ENCODE assay signal across 26 mouse cellular contexts in genomic region chr11:17135638-17136037, GRCm38 (mm10). TPM values are rescaled to one million over a fixed set of nuclear protein-coding genes. Genes with fewer than 3 reads are reported as not detected.
DNase-seq lines count a peak whose midpoint lies in the region; ATAC-seq and TF ChIP-seq lines count a peak whose summit lies in the region.
"Had no signal": no experiment of that assay in that cellular context is flagged by ENCODE, and none has a peak within 500 bp of the region (broad histone marks: within the 10 kb centered on the region; RNA-seq: fewer than 3 reads in every experiment).

No protein-coding gene starts in this region.

- no peak overlapping the region for H3K4me3 ChIP-seq in embryonic facial prominence, embryonic 14.5 days (ENCODE audit: low read depth, low read length)
- no peak overlapping the region for H3K4me3 ChIP-seq in embryonic facial prominence, embryonic 10.5 days
- no peak overlapping the region for H3K4me3 ChIP-seq in forebrain, embryonic 14.5 days (ENCODE audit: low read depth, low read length)
- no peak overlapping the region for H3K4me3 ChIP-seq in forebrain, postnatal 0 days (ENCODE audit: low read depth, low read length)
- no peak overlapping the region for H3K4me3 ChIP-seq in midbrain, embryonic 14.5 days (replicated peaks; ENCODE audit: low read depth, low read length)
- no peak overlapping the region for H3K4me3 ChIP-seq in midbrain, postnatal 0 days (ENCODE audit: low read depth, low read length)
- H3K4me3 ChIP-seq in thymus, adult 2 months (ENCODE audit: control insufficient read depth, insufficient read depth, low read length) = no peak overlapping the region
- H3K4me3 ChIP-seq in cerebellum, adult 2 months (replicated peaks; ENCODE audit: insufficient read depth, low read depth, low read length) = no peak overlapping the region
- H3K4me3 ChIP-seq: erythroblast, embryonic 14.5 days; heart, embryonic 12.5 days; heart, embryonic 15.5 days; hindbrain, embryonic 10.5 days; hindbrain, embryonic 13.5 days; intestine, embryonic 15.5 days had no signal

- TF ChIP-seq CTCF in forebrain, postnatal 0 days (IDR thresholded peaks at IDR 0.05; ENCODE audit: low read depth) = no peak
- TF ChIP-seq CTCF in midbrain, postnatal 0 days (IDR thresholded peaks at IDR 0.05) = no peak
- no peak for TF ChIP-seq CTCF in thymus, adult 2 months (IDR thresholded peaks at IDR 0.05; ENCODE audit: borderline replicate concordance, control insufficient read depth, extremely low read depth, insufficient read depth, low read length, poor library complexity)
- no peak for TF ChIP-seq CTCF in cerebellum, adult 2 months (IDR thresholded peaks at IDR 0.05; ENCODE audit: borderline replicate concordance, insufficient read depth, low read depth, low read length)

- peak; percentile 50 for DNase-seq in embryonic facial prominence, embryonic 14.5 days (ENCODE audit: low spot score)
- no peak for DNase-seq in embryonic facial prominence, embryonic 10.5 days (ENCODE audit: low spot score)
- peak; percentile 6 for DNase-seq in forebrain, embryonic 14.5 days (ENCODE audit: low spot score)
- no peak for DNase-seq in forebrain, postnatal 0 days
- DNase-seq in midbrain, embryonic 14.5 days = peak; percentile 2
- DNase-seq in midbrain, postnatal 0 days (ENCODE audit: low spot score) = no peak
- no peak for DNase-seq in thymus, adult 2 months
- no peak for DNase-seq in cerebellum, adult 2 months
- DNase-seq: adrenal gland, postnatal 10 days; adrenal gland, postnatal 36 days; cerebellum, adult 11 months; cerebellum, adult 8-10 months; cerebellum, postnatal 10 days; cerebellum, postnatal 36 days; embryo, embryonic 11 days; gastrocnemius, postnatal 25 days; heart, adult 18-20 months; heart, postnatal 10 days; heart, postnatal 36 days had no signal

- TF ChIP-seq POLR2A in thymus, adult 2 months (IDR thresholded peaks at IDR 0.05; ENCODE audit: control insufficient read depth, extremely low read depth, insufficient read depth, low read length, poor library complexity) = no peak
- no peak for TF ChIP-seq POLR2A in cerebellum, adult 2 months (IDR thresholded peaks at IDR 0.05; ENCODE audit: borderline replicate concordance, insufficient read depth, low read length)

- H3K27ac ChIP-seq in embryonic facial prominence, embryonic 14.5 days (replicated peaks; ENCODE audit: low read depth, low read length) = no peak overlapping the region
- H3K27ac ChIP-seq in embryonic facial prominence, embryonic 10.5 days (replicated peaks) = no peak overlapping the region
- H3K27ac ChIP-seq in forebrain, embryonic 14.5 days (ENCODE audit: low read depth, low read length) = no peak overlapping the region
- no peak overlapping the region for H3K27ac ChIP-seq in forebrain, postnatal 0 days (ENCODE audit: low read depth, low read length)
- no peak overlapping the region for H3K27ac ChIP-seq in midbrain, embryonic 14.5 days (replicated peaks; ENCODE audit: low read depth, low read length)
- H3K27ac ChIP-seq in midbrain, postnatal 0 days (ENCODE audit: low read depth, low read length) = no peak overlapping the region
- no peak overlapping the region for H3K27ac ChIP-seq in thymus, adult 2 months (ENCODE audit: control insufficient read depth, insufficient read depth, low read length)
- no peak overlapping the region for H3K27ac ChIP-seq in cerebellum, adult 2 months (ENCODE audit: insufficient read depth, low read length)
- H3K27ac ChIP-seq: heart, embryonic 15.5 days; hindbrain, embryonic 10.5 days; hindbrain, embryonic 13.5 days; intestine, embryonic 15.5 days had no signal

- H3K36me3 ChIP-seq in embryonic facial prominence, embryonic 14.5 days (ENCODE audit: control insufficient read depth, insufficient read depth, low read length) = no peaks in the 10 kb centered on the region
- no peaks in the 10 kb centered on the region for H3K36me3 ChIP-seq in embryonic facial prominence, embryonic 10.5 days (replicated peaks)
- H3K36me3 ChIP-seq in forebrain, embryonic 14.5 days (ENCODE audit: control insufficient read depth, insufficient read depth, low read length) = no peaks in the 10 kb centered on the region
- no peaks in the 10 kb centered on the region for H3K36me3 ChIP-seq in forebrain, postnatal 0 days (ENCODE audit: insufficient read depth)
- H3K36me3 ChIP-seq in midbrain, embryonic 14.5 days (ENCODE audit: control insufficient read depth, insufficient read depth, low read length) = no peaks in the 10 kb centered on the region
- H3K36me3 ChIP-seq in midbrain, postnatal 0 days (ENCODE audit: insufficient read depth, low read length) = no peaks in the 10 kb centered on the region
- no peaks in the 10 kb centered on the region for H3K36me3 ChIP-seq in thymus, adult 2 months (ENCODE audit: control insufficient read depth, insufficient read depth, low read length)
- H3K36me3 ChIP-seq: heart, embryonic 12.5 days; heart, embryonic 15.5 days; hindbrain, embryonic 10.5 days; hindbrain, embryonic 13.5 days; intestine, embryonic 15.5 days had no signal

- 31% methylated on average over 6 of the region's 6 CpGs for WGBS in embryonic facial prominence, embryonic 14.5 days
- 22% methylated on average over 6 of the region's 6 CpGs for WGBS in embryonic facial prominence, embryonic 10.5 days
- 3% methylated on average over 6 of the region's 6 CpGs for WGBS in forebrain, embryonic 14.5 days
- 5% methylated on average over 6 of the region's 6 CpGs for WGBS in forebrain, postnatal 0 days
- 5% methylated on average over 6 of the region's 6 CpGs for WGBS in midbrain, embryonic 14.5 days
- 6% methylated on average over 6 of the region's 6 CpGs for WGBS in midbrain, postnatal 0 days
- 87% methylated on average over 6 of the region's 6 CpGs for WGBS in thymus, adult 2 months
- WGBS in cerebellum, adult 2 months = 16% methylated on average over 6 of the region's 6 CpGs

- H3K9me3 ChIP-seq in embryonic facial prominence, embryonic 14.5 days (ENCODE audit: control insufficient read depth, low read length) = no peaks in the 10 kb centered on the region
- no peaks in the 10 kb centered on the region for H3K9me3 ChIP-seq in embryonic facial prominence, embryonic 10.5 days
- no peaks in the 10 kb centered on the region for H3K9me3 ChIP-seq in forebrain, embryonic 14.5 days (replicated peaks; ENCODE audit: control insufficient read depth, low read length)
- H3K9me3 ChIP-seq in forebrain, postnatal 0 days (ENCODE audit: low read length) = no peaks in the 10 kb centered on the region
- H3K9me3 ChIP-seq in midbrain, embryonic 14.5 days (ENCODE audit: control insufficient read depth, low read length) = no peaks in the 10 kb centered on the region
- no peaks in the 10 kb centered on the region for H3K9me3 ChIP-seq in midbrain, postnatal 0 days (ENCODE audit: low read length)
- H3K9me3 ChIP-seq: heart, embryonic 12.5 days; heart, embryonic 15.5 days; hindbrain, embryonic 10.5 days; hindbrain, embryonic 13.5 days; intestine, embryonic 15.5 days had no signal

- peak; percentile 83; the same call in 1 of the 2 replicates for ATAC-seq in embryonic facial prominence, embryonic 14.5 days (ENCODE audit: low read depth)
- no peak for ATAC-seq in forebrain, embryonic 14.5 days
- ATAC-seq in forebrain, postnatal 0 days = no peak
- no peak for ATAC-seq in midbrain, embryonic 14.5 days (ENCODE audit: low FRiP score, low TSS enrichment)
- ATAC-seq in midbrain, postnatal 0 days (ENCODE audit: low FRiP score) = no peak
- ATAC-seq: hindbrain, embryonic 16.5 days; intestine, embryonic 15.5 days had no signal

- no peaks in the 10 kb centered on the region for H3K4me1 ChIP-seq in embryonic facial prominence, embryonic 14.5 days (ENCODE audit: control insufficient read depth, insufficient read depth, low read length)
- no peaks in the 10 kb centered on the region for H3K4me1 ChIP-seq in embryonic facial prominence, embryonic 10.5 days
- H3K4me1 ChIP-seq in forebrain, embryonic 14.5 days (ENCODE audit: control insufficient read depth, insufficient read depth, low read length) = peaks cover 3% of the 10 kb centered on the region; the same call in 1 of the 2 replicates
- no peaks in the 10 kb centered on the region for H3K4me1 ChIP-seq in forebrain, postnatal 0 days (ENCODE audit: insufficient read depth)
- no peaks in the 10 kb centered on the region for H3K4me1 ChIP-seq in midbrain, embryonic 14.5 days (ENCODE audit: control insufficient read depth, insufficient read depth, low read length)
- H3K4me1 ChIP-seq in midbrain, postnatal 0 days (ENCODE audit: insufficient read depth, low read length) = no peaks in the 10 kb centered on the region
- H3K4me1 ChIP-seq in thymus, adult 2 months (replicated peaks; ENCODE audit: control insufficient read depth, insufficient read depth, low read length) = no peaks in the 10 kb centered on the region
- H3K4me1 ChIP-seq in cerebellum, adult 2 months (ENCODE audit: control insufficient read depth, insufficient read depth, low read length) = no peaks in the 10 kb centered on the region
- H3K4me1 ChIP-seq: heart, embryonic 12.5 days; heart, embryonic 15.5 days; hindbrain, embryonic 10.5 days; hindbrain, embryonic 13.5 days; intestine, embryonic 15.5 days had no signal

- no peaks in the 10 kb centered on the region for H3K27me3 ChIP-seq in embryonic facial prominence, embryonic 14.5 days (replicated peaks; ENCODE audit: control insufficient read depth, insufficient read depth, low read length)
- H3K27me3 ChIP-seq in embryonic facial prominence, embryonic 10.5 days (replicated peaks; ENCODE audit: low read depth, poor library complexity, severe bottlenecking) = no peaks in the 10 kb centered on the region
- no peaks in the 10 kb centered on the region for H3K27me3 ChIP-seq in forebrain, embryonic 14.5 days (replicated peaks; ENCODE audit: control insufficient read depth, insufficient read depth, low read length)
- no peaks in the 10 kb centered on the region for H3K27me3 ChIP-seq in forebrain, postnatal 0 days (ENCODE audit: insufficient read depth, low read length)
- no peaks in the 10 kb centered on the region for H3K27me3 ChIP-seq in midbrain, embryonic 14.5 days (ENCODE audit: control insufficient read depth, insufficient read depth, low read length)
- no peaks in the 10 kb centered on the region for H3K27me3 ChIP-seq in midbrain, postnatal 0 days (ENCODE audit: insufficient read depth, low read length)
- no peaks in the 10 kb centered on the region for H3K27me3 ChIP-seq in thymus, adult 2 months (ENCODE audit: control insufficient read depth, insufficient read depth, low read length)
- no peaks in the 10 kb centered on the region for H3K27me3 ChIP-seq in cerebellum, adult 2 months (ENCODE audit: control insufficient read depth, insufficient read depth, low read length)
- H3K27me3 ChIP-seq: heart, embryonic 12.5 days; heart, embryonic 15.5 days; hindbrain, embryonic 13.5 days; intestine, embryonic 15.5 days had no signal

- no peak overlapping the region for H3K9ac ChIP-seq in embryonic facial prominence, embryonic 14.5 days (ENCODE audit: low read depth, low read length)
- H3K9ac ChIP-seq in forebrain, embryonic 14.5 days (ENCODE audit: low read length) = no peak overlapping the region
- no peak overlapping the region for H3K9ac ChIP-seq in forebrain, postnatal 0 days
- H3K9ac ChIP-seq in midbrain, embryonic 14.5 days (replicated peaks; ENCODE audit: low read length) = no peak overlapping the region
- H3K9ac ChIP-seq in midbrain, postnatal 0 days (replicated peaks; ENCODE audit: low read length, poor library complexity, severe bottlenecking) = no peak overlapping the region
- H3K9ac ChIP-seq: heart, embryonic 12.5 days; heart, embryonic 15.5 days; hindbrain, embryonic 13.5 days; intestine, embryonic 15.5 days had no signal

- H3K4me2 ChIP-seq in embryonic facial prominence, embryonic 14.5 days (ENCODE audit: low read depth, low read length) = no peak overlapping the region
- no peak overlapping the region for H3K4me2 ChIP-seq in forebrain, embryonic 14.5 days (ENCODE audit: low read length)
- H3K4me2 ChIP-seq in forebrain, postnatal 0 days (ENCODE audit: low read depth) = no peak overlapping the region
- H3K4me2 ChIP-seq in midbrain, embryonic 14.5 days (ENCODE audit: low read length) = no peak overlapping the region
- H3K4me2 ChIP-seq in midbrain, postnatal 0 days (ENCODE audit: low read depth, low read length, poor library complexity, severe bottlenecking) = no peak overlapping the region
- H3K4me2 ChIP-seq: heart, embryonic 12.5 days; heart, embryonic 15.5 days; hindbrain, embryonic 13.5 days; intestine, embryonic 15.5 days had no signal

RNA-seq across cellular contexts. Expression of gene Ppp3r1, which starts 23.4 kb away (rescaled TPM):
- 97.7 and 104 TPM in 2 replicates for polyA plus RNA-seq in embryonic facial prominence, embryonic 14.5 days (2014; fragmentation: Nextera tagmentation; extraction: Ambion mirVana)
- polyA plus RNA-seq in embryonic facial prominence, embryonic 10.5 days (2016; fragmentation: Nextera tagmentation; extraction: Ambion mirVana) = 75.6 and 77.3 TPM in 2 replicates
- 126 and 153 TPM in 2 replicates for polyA plus RNA-seq in forebrain, embryonic 14.5 days (2014; fragmentation: Nextera tagmentation; extraction: Ambion mirVana)
- total RNA-seq in forebrain, postnatal 0 days (2014; rRNA removed) = 92.4 and 114 TPM in 2 replicates
- polyA plus RNA-seq in forebrain, postnatal 0 days (2015; fragmentation: Nextera tagmentation; extraction: Ambion mirVana) = 186 and 224 TPM in 2 replicates
- 141 and 200 TPM in 2 replicates for polyA plus RNA-seq in midbrain, embryonic 14.5 days (2014; fragmentation: Nextera tagmentation; extraction: Ambion mirVana)
- total RNA-seq in midbrain, postnatal 0 days (2014; rRNA removed) = 125 and 136 TPM in 2 replicates
- 253 and 268 TPM in 2 replicates for polyA plus RNA-seq in midbrain, postnatal 0 days (2015; fragmentation: Nextera tagmentation; extraction: Ambion mirVana)
- polyA plus RNA-seq in thymus, adult 2 months (2012; rRNA removed) = 42.5 and 77.9 TPM in 2 replicates
- polyA plus RNA-seq in cerebellum, adult 2 months (2012; rRNA removed) = 236 and 240 TPM in 2 replicates

RNA-seq across cellular contexts. Expression of gene Wdr92, which starts 46.3 kb away (rescaled TPM):
- polyA plus RNA-seq in embryonic facial prominence, embryonic 14.5 days (2014; fragmentation: Nextera tagmentation; extraction: Ambion mirVana) = 23.6 and 24.3 TPM in 2 replicates
- 29.5 and 30.1 TPM in 2 replicates for polyA plus RNA-seq in embryonic facial prominence, embryonic 10.5 days (2016; fragmentation: Nextera tagmentation; extraction: Ambion mirVana)
- 22.3 and 25.1 TPM in 2 replicates for polyA plus RNA-seq in forebrain, embryonic 14.5 days (2014; fragmentation: Nextera tagmentation; extraction: Ambion mirVana)
- total RNA-seq in forebrain, postnatal 0 days (2014; rRNA removed) = 11.6 and 13.0 TPM in 2 replicates
- polyA plus RNA-seq in forebrain, postnatal 0 days (2015; fragmentation: Nextera tagmentation; extraction: Ambion mirVana) = 9.8 and 11.9 TPM in 2 replicates
- 17.5 and 22.0 TPM in 2 replicates for polyA plus RNA-seq in midbrain, embryonic 14.5 days (2014; fragmentation: Nextera tagmentation; extraction: Ambion mirVana)
- total RNA-seq in midbrain, postnatal 0 days (2014; rRNA removed) = 10.5 and 14.8 TPM in 2 replicates
- 13.1 and 13.4 TPM in 2 replicates for polyA plus RNA-seq in midbrain, postnatal 0 days (2015; fragmentation: Nextera tagmentation; extraction: Ambion mirVana)
- polyA plus RNA-seq in thymus, adult 2 months (2012; rRNA removed) = 13.9 and 15.5 TPM in 2 replicates
- polyA plus RNA-seq in cerebellum, adult 2 months (2012; rRNA removed) = 8.5 and 9.8 TPM in 2 replicates
- polyA plus RNA-seq: erythroblast, embryonic 14.5 days had no signal

Comparison
In these comparisons a context has a peak if more than half of its experiments do, and no peak if none do; other contexts are left out.
1. DNase-seq: peak in embryonic facial prominence, embryonic 14.5 days (single experiment), forebrain, embryonic 14.5 days (single experiment) and midbrain, embryonic 14.5 days (single experiment); none in embryonic facial prominence, embryonic 10.5 days (single experiment), forebrain, postnatal 0 days (single experiment), midbrain, postnatal 0 days (single experiment), thymus, adult 2 months (single experiment) and cerebellum, adult 2 months (0 of 2).